Mouse (Mus musculus): ENCODE results near the gene Farp1.

Farp1 gene

DNA sequence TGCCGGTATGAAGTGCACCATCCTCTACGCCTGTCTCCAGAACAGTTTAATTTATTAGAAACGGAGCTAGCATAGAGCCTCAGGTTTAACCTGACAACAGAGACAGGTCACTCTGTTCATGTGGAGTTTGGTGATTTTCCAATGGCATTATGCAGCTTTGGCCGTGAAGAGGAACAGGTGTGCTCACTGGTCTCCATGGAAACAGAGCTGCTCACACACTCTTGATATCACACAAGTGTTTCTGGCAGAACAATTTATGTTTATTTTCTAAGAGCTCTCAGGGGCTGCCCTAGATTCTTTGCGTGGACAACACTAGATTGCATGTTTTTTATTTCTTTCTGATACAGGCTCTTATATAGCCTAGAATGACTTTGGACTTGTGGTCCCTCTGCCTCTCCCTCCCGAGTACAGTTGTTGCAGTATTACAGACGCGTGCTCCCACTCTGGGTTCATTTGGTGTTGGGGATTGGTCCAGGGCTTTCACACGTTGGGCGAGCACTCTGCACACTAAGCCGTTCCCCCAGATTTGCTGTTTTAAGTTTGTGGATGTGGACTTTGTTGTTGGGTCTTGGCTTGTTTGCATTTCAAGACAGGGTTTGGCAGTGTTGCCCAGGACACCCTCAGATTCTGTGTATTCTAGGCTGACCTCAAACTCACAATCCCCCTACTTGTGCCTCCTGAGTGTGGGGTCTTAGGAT is 113.2 kb downstream of the Farp1 start:
- DNase-seq = peak; percentile 65

DNA sequence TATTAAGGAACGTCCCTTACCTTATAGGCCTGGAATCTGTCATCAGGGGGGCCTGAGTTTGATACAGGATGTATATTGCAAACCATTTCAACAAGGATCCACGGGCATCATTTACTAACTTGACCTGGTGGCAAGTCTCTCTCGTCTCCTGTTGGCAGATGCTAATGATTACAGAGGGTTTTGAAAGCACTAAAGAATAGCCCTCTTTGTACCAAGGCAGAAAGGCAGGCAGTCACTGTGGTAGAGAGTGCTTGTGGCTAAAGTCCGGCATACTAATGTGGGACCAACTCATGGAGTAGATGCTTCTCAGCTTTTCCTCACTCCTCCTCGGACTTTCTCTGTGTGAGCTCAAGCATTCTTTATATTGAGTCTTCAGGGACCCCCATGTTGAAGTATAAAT is 115.0 kb downstream of the Farp1 start:
- no peak for DNase-seq

DNA sequence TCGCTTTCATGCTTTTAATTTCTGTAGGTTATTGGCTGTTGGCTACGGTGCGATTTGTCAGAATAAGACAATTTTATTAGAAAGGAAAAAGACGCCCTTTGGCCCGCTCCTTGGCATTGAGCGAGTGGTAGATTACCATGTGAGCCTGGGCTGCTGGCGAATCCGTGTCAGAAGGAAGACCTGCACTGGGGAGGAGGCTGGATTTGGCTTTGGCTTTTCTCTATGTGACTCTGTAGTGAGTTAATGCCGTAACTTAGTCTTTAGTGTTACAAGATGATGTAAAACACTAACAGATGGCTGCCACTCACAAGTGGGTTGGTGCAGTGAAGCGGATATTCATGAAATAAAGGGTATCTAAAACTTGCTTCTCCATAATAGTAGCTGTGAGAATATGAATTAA is 116.8 kb downstream of the Farp1 start:
- no peak for DNase-seq

DNA sequence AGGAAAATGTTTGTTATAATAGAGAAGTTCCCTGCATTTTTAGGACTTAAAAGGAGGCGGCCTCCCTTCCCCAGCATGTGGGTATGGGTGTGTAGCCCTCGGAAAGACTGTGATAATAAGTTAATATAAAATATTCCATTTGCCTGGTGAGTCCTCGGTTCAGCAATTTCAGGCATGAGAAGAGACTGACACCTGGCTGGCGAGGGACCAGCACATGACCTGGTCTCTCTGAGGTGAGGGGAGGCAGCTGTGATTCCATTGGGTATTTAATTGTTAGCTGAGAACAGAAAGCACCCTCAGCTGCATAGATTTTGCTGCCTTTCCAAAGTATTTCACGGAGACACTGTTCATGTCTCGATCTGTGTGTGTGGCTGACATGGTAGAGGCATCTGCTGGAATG is 117.8 kb downstream of the Farp1 start:
- DNase-seq = no peak

DNA sequence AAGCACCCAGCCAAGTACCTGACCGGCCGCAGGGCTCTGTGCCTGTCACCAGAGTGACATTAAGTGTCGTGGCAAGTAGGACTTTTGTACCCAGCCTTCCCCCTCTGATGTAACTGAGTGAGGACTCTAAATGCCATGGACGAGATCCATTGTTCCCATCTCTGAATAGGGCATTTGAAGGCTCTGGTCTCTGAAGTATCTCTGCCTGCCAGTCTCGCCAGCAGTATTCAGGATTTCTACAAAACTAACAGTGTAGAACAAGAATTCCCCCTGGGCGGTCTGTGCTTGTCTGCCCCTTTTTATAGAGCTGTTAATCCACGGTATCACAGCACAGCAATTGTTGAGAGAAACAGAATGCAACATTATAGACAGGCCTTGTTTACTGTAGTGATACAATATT is 118.3 kb downstream of the Farp1 start:
- no peak for DNase-seq

DNA sequence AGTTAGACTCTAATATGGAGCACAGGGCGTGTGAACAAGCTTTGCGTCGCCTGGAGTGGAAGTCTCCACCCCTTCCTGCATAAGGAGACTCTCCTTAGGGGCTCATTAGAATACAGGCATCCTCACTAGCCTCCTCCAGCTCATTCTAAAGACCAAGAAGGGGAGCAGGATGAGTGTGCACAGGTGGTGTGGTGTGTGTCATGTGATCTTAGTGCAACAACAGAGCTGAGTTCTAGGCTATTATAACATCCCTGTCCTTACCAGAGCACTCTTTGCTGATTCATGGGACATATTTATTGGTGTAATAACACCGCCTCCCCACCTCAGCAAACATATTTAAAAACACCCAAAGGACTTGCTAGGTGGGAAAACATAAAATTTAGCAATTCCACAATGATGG is 120.2 kb downstream of the Farp1 start:
- DNase-seq = no peak

DNA sequence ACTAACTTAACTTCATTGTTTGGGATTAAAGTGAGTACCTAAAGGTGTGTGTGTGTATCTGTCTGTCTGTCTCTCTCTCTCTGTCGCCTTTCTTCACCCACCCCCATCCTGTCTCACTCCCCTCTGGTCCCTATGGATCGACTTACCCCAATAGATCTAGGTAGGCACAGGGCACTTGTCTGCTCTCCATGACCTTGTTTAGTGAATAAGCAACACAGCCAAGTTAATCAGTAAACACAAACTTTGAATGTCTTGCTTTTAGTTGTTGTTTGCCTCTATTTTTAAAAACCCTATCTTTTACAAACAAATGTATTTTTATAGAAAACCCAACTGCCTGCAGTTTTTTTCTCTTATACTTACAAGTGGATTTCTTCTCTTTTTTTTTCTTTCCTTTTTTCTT is 123.6 kb downstream of the Farp1 start:
- no peak for DNase-seq

DNA sequence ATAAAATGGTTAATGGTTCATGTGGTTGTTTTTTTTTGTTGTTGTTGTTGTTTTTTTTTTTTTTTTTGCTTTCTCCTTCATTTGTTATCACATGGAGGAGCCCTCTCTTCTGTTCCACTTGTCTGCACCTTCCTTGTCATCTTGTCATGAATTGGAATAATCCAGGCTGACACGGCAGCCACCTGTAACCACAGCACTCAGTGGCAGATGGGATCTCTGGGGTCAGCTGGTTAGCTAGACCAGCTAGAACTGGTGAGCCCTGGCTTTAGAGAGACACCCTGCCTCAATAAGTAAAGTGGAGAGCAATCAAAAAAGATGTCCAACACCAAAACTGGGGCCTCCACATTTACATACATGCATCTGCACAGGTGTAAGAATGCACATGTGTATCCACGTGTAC is 127.8 kb downstream of the Farp1 start:
- no peak for DNase-seq

DNA sequence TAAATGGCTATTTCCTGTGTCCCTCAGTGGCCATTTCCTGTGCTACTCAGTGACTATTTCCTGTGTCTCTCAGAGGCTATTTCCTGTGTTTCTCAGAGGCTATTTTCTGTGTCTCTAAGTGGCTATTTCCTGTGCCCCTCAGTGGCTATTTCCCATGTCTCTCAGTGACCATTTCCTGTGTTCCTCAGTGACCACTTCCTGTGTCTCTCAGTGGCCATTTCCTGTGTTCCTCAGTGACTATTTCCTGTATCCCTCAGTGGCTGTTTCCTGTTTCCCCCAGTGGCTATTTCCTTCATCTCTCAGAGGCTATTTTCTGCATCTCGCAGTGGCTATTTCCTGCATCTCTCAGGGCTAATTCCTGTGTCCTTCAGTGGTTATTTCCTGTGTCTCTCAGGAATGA is 129.9 kb downstream of the Farp1 start:
- no peak for DNase-seq

DNA sequence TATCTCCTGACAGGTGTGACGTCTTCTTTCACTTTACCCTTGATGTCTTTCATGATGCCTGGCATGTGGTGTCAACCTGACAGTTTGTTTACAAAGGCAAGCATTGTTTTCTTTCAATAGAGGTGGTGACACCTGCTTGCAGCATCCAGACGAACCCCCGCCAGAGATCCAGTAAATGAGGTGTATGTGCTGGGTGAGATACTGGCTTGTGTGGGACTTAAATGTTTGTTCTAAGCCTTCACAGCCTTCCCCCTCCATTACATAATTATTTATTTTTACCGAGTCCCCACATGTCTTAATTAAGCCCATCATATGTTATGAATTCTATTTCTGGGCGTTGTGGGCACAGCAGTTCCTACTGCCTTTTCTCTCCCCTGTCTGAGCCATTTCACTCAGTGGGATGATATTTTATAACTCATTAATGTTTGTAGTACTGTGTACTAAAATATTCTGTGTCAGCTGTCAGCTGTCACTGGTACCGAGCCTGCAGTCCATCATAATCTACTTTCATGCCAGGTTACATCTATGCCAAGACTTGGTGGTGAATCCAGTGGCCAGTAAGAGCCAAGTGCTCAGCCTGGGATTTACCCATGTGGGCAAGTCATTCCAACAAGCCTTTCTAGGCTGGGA is 130.5 kb downstream of the Farp1 start:
- DNase-seq = peak; percentile 65

DNA sequence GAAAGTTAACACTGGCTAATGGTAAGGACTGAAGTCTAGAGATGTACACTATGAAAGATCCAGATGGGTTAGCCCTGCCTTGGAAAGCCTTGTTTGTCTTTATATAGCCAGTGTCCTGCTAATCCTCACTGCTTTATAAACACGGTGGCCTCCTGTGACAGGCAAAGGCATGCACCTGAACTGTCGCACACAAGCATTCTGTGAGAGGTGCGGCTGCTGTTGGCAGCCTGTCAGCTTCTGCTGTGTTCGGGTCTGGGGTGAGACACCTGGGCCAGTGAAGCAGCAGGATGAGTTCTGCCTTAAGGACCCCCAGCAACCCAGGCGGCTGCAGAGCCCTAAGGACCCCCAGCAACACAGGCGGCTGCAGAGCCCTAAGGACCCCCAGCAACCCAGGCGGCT is 131.0 kb downstream of the Farp1 start:
- DNase-seq = no peak

DNA sequence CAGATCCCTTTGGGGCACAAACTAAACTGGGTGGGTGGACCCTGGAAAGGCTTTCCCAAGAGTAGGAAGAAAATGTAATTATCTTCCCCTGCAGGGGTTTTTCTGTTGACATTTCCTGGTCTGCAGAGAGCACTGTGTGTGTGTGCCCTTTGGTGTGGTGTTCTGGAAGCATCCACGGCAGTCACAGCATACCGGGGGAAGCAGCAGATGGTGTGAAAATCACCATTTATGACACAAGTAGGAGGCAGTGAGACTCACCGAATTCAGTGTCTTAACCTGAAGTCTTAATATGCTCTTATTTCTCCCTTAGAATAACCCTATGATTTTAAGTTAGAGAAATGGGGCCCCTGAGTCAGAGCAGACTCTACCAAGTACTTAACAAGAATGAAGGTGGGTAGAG is 133.7 kb downstream of the Farp1 start:
- no peak for DNase-seq

DNA sequence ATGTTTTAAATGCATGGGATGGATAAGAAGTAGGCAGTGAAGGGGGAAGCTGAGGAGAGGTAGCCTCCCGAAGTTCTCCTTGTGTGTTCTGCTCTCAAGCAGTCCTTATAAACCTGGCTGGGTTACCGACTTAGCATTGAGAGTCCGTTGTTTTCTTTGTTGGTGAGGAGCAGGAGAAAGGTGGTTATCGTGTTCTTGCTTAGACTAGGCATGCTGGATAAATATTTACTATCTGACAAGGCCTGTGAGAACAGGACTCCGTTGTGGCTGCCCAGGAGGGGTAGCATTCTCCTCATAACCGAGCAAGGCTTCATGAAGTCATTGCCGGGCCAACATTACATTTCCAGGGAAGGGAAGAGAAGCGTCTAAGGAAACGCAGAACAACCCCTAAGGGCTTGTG is 135.3 kb downstream of the Farp1 start:
- DNase-seq = no peak

DNA sequence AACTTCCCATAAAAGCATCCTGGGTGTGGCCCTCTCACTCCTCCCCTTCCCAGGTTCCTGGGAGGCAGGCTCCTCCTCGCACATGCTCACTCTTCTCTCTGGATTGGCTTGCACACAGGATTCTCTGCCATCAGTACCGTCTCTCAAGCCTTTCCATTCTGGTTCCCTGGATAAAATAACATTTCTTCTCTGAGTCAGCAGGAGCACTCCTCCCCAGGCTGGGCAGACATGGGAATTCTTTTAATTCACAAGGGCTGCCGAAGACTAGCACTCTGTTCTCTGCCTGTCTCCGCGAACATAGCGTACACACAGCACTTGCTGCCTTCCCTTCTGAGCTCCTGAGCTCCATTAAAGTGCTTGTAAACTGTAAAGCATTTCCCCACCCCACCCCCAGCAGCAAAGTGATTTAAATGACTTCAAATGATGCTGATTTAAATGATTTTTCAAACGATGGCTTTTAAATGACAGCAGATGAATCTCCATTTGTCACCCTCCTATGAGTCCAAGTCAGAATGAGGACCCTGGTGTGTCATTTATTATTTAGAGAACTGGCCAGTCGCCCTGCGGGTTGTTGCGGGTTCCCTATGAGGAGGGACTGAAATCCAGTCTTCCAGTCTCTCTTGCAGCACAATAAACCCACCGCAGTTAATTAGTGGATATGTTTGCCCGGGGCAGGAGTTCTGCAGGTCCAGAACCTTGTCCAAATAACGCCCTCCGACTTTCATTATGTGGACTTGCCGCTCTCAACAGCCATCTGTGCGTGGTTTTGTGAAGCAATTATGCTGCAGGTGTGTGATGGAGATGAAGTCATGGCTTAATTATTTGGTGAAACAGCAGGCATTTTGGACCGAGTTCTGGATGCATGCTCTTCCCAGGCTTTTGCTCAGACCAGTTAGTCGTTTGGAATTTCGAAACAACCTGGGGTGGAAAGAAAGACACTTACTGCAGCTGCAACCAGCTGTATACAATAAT is 137.4 kb downstream of the Farp1 start:
- DNase-seq = peak; percentile 64

DNA sequence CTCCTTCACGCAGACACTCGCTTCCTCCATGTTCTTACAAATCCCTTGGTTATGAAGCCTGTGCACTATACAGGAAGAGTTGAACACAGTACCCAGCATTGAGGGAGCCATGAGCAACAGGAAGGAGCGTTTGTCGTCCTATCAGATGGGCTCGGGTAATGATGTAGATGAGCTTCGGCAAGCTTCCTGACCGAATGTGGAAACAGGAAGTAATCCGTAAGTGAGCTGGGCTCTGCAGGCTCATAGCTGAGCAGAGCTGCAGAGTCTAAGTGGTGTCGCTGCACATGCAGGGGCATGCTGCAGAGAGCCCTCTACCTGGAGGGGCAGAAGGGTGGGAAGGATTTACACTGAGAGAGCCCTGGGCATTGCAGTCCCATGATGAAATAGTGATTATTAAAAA is 140.4 kb downstream of the Farp1 start:
- DNase-seq = no peak

DNA sequence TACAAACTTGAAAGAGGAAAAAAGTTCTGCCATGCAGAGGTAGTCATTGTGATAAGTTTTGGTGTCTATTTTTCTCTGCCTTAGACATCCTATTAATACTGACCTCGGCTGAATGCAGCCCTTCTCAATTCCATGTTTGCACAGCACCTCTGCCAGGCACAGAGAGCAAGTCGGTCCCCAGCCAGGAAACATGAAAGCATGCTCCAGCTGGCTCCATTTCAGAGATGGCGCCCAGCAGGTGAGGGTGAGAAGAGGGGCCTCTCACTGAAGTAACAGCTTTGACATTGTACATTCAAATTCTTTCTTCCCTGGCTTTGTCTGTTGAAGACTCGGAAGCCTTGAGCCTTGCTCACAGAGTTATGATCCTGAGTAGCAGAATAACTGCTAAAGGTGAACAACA is 140.9 kb downstream of the Farp1 start:
- peak; percentile 55 for DNase-seq

DNA sequence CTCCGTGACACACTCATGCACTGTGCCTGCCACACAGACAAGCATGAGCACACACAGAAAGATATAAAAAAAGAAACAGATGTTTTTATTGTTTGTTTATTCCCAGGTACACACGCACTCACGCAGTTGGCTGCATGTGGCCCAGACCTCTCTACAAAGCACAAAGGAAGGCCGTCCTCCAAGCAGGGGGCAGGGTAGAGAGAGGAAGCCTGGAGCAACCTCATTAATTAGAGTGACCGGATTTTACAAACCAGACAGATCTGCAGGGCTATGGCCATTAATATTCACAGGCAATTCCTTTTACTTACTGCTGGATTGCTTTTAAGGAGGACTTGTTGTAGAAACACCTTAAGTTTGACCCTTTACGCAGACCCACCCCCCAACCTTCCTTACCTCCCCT is 142.9 kb downstream of the Farp1 start:
- no peak for DNase-seq

DNA sequence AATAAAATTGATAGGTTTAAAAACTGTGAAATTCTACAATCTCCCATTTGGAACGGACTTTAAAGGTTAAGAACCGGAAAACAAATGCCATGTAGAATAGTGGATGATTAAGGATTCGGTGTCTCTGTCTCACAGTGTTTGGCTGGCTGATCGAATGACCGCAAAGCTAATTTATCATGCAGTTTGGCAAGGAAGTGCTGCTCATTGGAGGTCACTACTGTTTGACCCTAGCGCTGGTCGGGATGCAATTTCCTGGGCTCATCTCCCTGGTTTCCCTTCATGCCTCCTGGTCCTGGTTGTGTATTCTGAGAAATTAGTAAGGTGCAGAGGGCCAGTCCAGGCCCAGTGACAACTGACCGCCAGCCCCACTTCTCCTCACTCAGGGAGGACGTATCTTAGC is 145.6 kb downstream of the Farp1 start:
- DNase-seq = no peak

DNA sequence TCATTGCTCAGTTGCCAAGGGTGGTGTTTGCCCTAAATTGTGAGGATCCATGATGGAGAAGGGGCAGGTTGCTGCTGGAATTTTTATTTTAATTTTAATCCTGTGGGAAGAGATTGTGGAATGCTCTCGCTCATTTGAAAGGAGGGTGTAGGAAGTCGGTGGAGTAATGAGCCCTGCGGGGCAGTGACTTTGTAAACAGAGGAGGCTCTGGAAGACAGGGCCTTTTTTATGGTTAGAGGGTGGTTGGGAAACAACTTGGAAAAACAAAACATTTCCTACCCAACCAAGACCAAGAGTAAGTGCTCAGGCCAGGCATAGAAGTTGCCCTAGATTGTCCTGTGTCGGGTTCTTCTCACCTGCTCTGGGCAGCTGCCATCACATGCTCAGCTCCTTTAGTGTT is 146.8 kb downstream of the Farp1 start:
- DNase-seq = no peak

DNA sequence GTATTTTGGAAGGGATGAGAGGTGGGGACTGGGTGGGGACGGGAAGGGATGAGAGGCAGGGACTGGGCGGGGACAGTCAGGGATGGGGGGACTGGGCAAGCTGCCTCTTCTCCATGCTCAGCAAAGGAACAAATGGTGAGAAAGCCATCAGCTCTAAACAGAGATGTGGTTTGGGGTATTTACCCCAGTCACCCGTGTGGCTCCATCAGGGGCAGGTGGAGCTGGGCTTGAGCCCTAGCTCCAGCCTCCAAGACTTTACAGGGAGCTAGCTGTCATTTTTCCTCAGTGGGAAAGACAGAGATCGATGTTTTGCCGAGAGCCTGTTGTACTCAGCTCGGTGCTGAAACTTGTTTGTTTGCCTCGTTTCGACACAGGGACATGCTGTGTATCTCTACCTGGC is 148.0 kb downstream of the Farp1 start:
- no peak for DNase-seq

DNA sequence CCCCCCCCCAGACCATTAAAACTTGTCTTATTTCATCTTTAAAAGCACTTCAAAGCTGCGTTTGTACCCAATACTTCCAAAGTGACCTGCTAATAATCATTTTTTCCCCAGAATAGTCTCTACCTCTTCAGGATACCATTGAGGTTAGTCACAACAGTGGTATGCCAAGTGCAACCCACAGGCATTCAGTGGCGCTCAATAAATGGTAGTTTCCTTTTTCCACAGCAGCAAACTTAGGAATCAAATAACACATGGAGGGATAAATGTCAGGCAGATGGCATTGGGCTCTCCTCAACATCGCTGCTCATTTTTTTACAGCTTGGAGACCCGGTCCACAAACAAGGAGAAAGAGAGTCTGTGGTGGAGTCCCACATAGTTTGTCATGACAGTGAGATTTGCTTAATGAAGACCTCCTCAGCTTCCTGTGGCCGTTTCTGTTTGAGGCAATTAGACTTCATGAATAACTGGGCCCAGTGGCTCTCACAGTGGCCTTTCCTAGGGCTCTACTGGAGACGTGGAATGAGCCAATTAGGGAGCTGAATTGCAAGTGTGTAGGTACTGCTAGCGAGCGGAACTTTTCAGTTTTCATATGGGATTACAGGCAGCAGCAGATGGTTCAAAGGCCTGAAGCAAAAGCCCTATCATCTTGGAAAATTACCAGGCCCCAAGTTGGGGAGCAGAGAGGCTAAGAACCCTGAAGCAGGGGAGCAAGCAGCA is 148.6 kb downstream of the Farp1 start:
- no peak for DNase-seq

DNA sequence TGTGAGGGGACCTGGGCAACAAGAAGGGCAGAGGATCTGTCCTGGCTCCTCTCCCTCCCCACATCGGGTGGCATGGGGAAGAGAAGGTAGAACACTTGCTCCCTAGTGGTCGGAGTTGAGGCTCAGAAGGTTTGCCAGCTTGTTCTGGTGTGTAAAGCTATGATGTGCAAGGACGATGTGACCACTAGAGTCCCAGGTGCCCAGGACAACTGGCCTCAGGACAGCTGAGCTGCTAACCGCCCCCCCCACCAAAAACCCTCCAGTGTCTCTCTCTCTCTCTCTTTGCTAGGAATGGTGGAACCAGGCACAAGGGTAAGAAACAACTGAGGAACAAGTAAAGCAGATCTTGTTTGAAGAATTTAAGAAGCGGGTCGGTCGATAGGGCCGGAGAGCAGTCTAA is 149.4 kb downstream of the Farp1 start:
- no peak for DNase-seq

DNA sequence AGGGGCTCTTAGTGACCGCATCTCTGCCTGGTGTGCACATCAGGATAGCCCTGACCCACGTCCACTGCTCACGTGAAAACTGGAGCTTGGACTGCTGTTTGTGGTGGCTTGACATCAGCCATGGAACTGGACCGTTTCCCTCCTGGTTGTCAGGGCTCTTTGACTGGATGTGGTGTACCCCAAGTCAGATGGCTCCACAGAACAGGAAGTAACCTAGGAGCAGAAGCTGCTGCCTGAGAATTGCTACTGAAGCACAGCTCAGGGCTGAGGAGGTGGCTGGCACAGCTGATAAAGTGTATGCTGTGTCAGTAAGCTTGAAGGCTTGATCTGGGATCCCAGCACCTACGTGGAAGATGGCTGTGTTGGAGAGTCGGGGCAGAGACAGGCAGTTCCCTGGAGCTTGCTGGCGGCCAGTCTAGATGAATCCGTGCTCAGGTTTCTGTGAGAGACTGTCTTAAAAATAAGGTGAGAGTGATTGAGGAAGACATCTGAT is 151.4 kb downstream of the Farp1 start:
- DNase-seq = no peak

Measured in cerebellum, adult 9-11 months (tissue).